Mouse (Mus musculus) stomach, embryonic 16.5 days (tissue): ENCODE results near the gene Myzap. TPM values are rescaled to one million over a fixed set of nuclear protein-coding genes. Genes with fewer than 3 reads are reported as not detected.

Source experiments
- ATAC-seq: fragments of 200-750 bp; cut with Nextera tagmentation; 2 replicates; pipeline ENCODE4 v1.8.0; 2017; ENCODE audit warnings: moderate number of reproducible peaks, moderate TSS enrichment; ENCODE audit not compliant: insufficient read depth, low FRiP score
- H3K27ac ChIP-seq: fragments of 300-500 bp; sonication (generic); 2 replicates; pipeline ENCODE4 v1.5.1; 2014; ENCODE audit warnings: low read length
- H3K27me3 ChIP-seq: fragments of 300-500 bp; sonication (generic); 2 replicates; pipeline ENCODE4 v1.6.1; 2014; ENCODE audit warnings: low read length, control low read depth, mixed read lengths; ENCODE audit not compliant: control insufficient read depth, insufficient read depth
- H3K36me3 ChIP-seq: fragments of 300-500 bp; sonication (generic); 2 replicates; pipeline ENCODE4 v1.6.1; 2014; ENCODE audit warnings: low read length; ENCODE audit not compliant: control insufficient read depth, insufficient read depth
- H3K4me1 ChIP-seq: fragments of 300-500 bp; sonication (generic); 2 replicates; pipeline ENCODE4 v1.6.1; 2014; ENCODE audit warnings: low read length, control low read depth, mixed read lengths; ENCODE audit not compliant: control insufficient read depth, insufficient read depth
- H3K4me2 ChIP-seq: fragments of 300-500 bp; sonication (generic); 2 replicates; pipeline ENCODE4 v1.6.1; 2014; ENCODE audit warnings: low read depth, low read length, mixed read lengths
- H3K4me3 ChIP-seq: fragments of 300-500 bp; sonication (generic); replicated peaks from 2 replicates; pipeline ENCODE4 v1.5.1; 2014; ENCODE audit warnings: mild to moderate bottlenecking, low read length
- H3K9ac ChIP-seq: fragments of 300-500 bp; sonication (generic); 2 replicates; pipeline ENCODE4 v1.6.1; 2014; ENCODE audit warnings: low read length
- H3K9me3 ChIP-seq: fragments of 300-500 bp; sonication (generic); replicated peaks from 2 replicates; pipeline ENCODE4 v1.6.1; 2016; ENCODE audit warnings: low read length, control low read depth; ENCODE audit not compliant: control insufficient read depth
- WGBS: fragments of 180-500 bp; shearing (Covaris S2); extraction: QIAGEN DNeasy Blood & Tissue Kit; methylation state at CpG from one replicate; pipeline ENCODE4 v1.1.7; 2014; 5-methylcytosine and 5-hydroxymethylcytosine counted together
- polyA plus RNA-seq: library from polyadenylated mRNA; unstranded; fragments of >200 nt; fragmentation: Nextera tagmentation; extraction: Ambion mirVana; gene quantifications from 2 replicates; pipeline ENCODE4 v1.2.1, GENCODE M21; 2015

Myzap gene
- polyA plus RNA-seq, 1 experiment from 2014 or later, result 16.4 TPM

DNA sequence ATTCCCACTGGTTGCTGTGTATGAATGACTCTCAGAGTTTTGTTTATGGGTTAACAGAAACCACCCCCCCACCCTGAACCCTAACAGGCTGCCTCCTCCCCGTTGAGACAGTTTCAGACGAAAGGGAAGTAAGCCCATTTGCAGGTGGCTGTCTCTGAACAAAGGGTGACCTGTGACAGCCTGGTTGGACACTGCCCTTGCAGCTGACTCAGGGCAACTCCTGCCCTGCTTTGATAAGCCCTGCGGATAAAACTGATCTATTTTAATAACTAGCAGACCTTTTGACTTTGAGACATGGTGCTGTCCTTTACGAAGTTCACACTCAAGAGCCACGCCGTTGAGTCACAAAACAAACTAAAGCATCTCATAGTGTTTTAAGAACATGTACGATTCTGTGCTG, 2.4 kb downstream of the Myzap start:
- Histone ChIP-seq H3K27ac (no peak overlapping the region), H3K4me3 (no peak overlapping the region), H3K27me3 (no peaks in the 10 kb centered on the region), H3K36me3 (no peaks in the 10 kb centered on the region), H3K9me3 (0 out of 2 replicates have a peak, but pooled peaks cover 3% of the 10 kb centered on the region), H3K4me1 (peaks cover 7% of the 10 kb centered on the region; the same call in 1 of the 2 replicates), H3K4me2 (no peak overlapping the region), H3K9ac (no peak overlapping the region)
- no peak for ATAC-seq
- 47% methylated on average over 7 of the region's 7 CpGs for WGBS

DNA sequence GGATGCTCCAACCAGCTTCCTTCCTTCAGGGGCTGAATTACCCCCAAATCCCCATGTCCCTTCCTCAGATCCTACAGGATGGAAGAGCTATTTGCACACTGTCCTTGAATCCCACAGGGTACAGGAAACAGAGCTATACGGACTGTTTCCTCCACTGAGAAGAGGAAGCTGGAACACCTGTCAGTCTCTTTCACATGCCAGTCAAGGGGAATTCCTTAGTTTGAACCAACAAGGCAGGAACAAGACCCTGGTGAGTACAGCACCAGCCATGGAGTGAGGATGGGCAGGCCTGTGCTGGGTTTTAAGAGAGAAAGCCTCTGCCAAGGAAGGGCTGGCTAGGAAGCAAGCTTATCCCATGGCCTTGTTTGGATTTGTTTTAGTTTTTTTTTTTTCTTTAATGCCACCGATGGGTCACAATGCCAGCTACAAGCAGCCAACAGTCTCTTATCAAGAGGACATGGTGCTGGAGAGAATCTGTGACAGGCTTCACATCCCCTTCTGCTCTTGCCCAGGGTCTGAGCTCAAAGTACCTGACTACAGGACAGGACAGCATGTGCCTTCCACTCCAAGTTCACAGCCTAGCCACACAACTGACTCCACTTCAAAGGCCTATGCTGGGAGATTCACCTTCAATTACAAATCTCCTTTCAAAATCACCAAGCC, 3.1 kb downstream of the Myzap start:
- Histone ChIP-seq H3K9me3 (0 out of 2 replicates have a peak, but pooled peaks cover 3% of the 10 kb centered on the region), H3K36me3 (no peaks in the 10 kb centered on the region), H3K4me1 (peaks cover 7% of the 10 kb centered on the region; the same call in 1 of the 2 replicates), H3K9ac (no peak overlapping the region), H3K27ac (no peak overlapping the region), H3K4me2 (no peak overlapping the region), H3K27me3 (no peaks in the 10 kb centered on the region), H3K4me3 (no peak overlapping the region)
- no peak for ATAC-seq
- 47% methylated on average over 2 of the region's 2 CpGs for WGBS

DNA sequence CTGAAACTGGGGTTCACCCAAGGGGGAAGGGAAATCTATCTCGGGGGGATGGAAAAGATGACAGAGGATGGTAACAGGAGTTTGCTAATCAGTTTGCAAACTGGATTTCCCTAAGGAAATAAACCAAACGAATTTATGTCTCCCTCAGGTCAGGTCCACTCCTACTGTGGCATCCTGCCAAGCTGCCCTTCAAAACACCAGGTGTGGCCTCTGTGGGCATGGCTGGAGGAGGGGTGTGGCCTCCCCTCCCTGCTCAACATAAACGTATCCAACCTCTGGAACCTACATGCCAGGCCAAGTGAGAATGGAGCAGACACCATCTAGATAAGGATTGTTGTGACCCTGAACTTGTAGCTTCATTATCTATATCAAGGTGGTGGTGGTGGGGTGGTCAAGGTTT, 5.8 kb downstream of the Myzap start:
- no peaks in the 10 kb centered on the region for H3K27me3 ChIP-seq
- H3K4me1 ChIP-seq, result no peaks in the 10 kb centered on the region
- ATAC-seq, result peak; percentile 40; the same call in 1 of the 2 replicates

DNA sequence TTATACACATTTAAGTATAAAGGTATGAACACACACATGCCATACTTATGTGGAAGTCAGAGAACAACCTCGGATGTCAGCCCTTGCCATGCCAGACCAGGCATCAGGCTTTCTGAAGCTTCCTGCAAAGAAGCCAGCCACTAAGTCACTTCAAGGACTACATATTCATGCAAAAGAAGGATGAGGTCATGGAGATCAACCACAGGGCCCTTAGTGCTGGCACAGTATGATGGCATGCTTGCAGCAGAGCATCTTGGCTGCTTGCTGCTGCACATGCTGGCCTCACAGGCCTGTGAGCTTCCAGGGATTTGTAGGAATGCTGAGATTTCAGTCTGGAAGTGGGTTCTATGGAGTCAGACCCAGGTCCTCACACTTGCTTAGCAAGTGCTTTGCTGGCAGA, 9.4 kb downstream of the Myzap start:
- ATAC-seq, result no peak
- 86% methylated on average over 1 of the region's 1 CpGs for WGBS
- H3K27me3 ChIP-seq, result no peaks in the 10 kb centered on the region

More for the DNA sequence above, 5.8 kb downstream of the Myzap start:
- no peak overlapping the region for H3K4me3 ChIP-seq
- no peak overlapping the region for H3K27ac ChIP-seq
- H3K36me3 ChIP-seq, result no peaks in the 10 kb centered on the region
- H3K9me3 ChIP-seq, result 0 out of 2 replicates have a peak, but pooled peaks cover 3% of the 10 kb centered on the region
- no peak overlapping the region for H3K4me2 ChIP-seq
- WGBS, result 38% methylated on average over 3 of the region's 3 CpGs
- no peak overlapping the region for H3K9ac ChIP-seq

DNA sequence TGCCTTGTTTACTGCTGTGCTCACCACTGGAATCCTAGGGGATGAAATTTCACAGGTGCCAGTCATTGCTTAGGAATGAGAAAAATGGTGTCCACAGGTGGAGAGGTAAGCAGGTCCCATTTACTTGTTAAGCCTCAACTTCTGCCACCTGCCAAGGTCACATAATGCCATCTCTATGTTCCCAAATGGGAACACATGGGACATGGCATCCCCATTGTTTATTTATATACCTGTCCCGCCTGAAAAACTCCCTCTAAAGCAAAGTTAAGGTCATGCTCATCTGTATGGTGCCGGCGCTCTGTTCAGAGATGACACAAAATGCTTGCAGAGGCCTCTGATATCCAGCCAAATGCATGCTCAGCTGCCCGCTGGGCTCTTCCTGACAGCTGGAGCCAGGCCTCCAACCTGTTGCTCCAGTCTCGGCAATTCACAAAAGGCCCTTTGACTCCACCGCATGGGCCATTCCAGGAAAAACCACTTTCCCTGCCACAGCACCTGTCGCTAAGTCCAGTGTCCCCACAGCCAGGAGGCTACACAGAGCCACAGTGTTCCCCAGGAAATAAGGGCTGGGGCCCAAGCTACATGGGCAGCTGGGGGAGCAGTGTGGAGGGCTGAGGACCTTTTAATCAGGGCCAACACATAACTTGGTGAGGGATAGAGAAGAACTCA, 13.1 kb downstream of the Myzap start:
- H3K9me3 ChIP-seq, result no peaks in the 10 kb centered on the region
- no peak overlapping the region; the same call in 1 of the 2 replicates for H3K27ac ChIP-seq
- no peaks in the 10 kb centered on the region for H3K36me3 ChIP-seq
- ATAC-seq, result no peak
- no peaks in the 10 kb centered on the region for H3K27me3 ChIP-seq
- H3K4me1 ChIP-seq, result no peaks in the 10 kb centered on the region
- no peak overlapping the region for H3K4me2 ChIP-seq
- H3K9ac ChIP-seq, result no peak overlapping the region
- no peak overlapping the region for H3K4me3 ChIP-seq
- 50% methylated on average over 7 of the region's 7 CpGs for WGBS

More for the DNA sequence above, 9.4 kb downstream of the Myzap start:
- Histone ChIP-seq H3K9me3 (0 out of 2 replicates have a peak, but pooled peaks cover 3% of the 10 kb centered on the region), H3K4me3 (no peak overlapping the region), H3K27ac (no peak overlapping the region), H3K4me2 (no peak overlapping the region), H3K9ac (no peak overlapping the region), H3K36me3 (no peaks in the 10 kb centered on the region), H3K4me1 (no peaks in the 10 kb centered on the region)

DNA sequence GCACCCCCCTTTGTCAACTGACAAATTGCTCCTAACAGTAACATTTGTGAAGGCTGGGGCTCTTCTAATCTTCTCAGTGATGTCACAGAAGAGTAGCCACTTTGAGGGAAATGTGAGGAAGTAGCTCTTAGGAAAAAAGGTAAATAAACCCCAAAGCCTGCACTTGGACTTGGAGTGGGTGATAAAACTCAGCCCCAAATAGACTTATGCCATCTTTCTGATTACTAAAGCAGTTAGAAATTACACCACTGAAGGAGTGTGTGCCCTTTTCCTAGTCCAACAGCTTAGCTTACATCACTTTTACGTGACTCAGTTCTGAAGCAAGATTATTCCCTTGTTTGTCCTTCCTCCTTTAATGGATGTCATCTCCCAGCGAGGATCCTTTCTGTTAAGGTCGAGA, 17.7 kb downstream of the Myzap start:
- H3K27me3 ChIP-seq, result no peaks in the 10 kb centered on the region
- H3K36me3 ChIP-seq, result no peaks in the 10 kb centered on the region
- H3K27ac ChIP-seq, result no peak overlapping the region
- ATAC-seq, result no peak
- WGBS, result 73% methylated on average over 3 of the region's 3 CpGs
- no peaks in the 10 kb centered on the region for H3K9me3 ChIP-seq
- no peak overlapping the region for H3K9ac ChIP-seq
- H3K4me2 ChIP-seq, result no peak overlapping the region
- H3K4me3 ChIP-seq, result no peak overlapping the region
- H3K4me1 ChIP-seq, result peaks cover 3% of the 10 kb centered on the region; the same call in 1 of the 2 replicates

DNA sequence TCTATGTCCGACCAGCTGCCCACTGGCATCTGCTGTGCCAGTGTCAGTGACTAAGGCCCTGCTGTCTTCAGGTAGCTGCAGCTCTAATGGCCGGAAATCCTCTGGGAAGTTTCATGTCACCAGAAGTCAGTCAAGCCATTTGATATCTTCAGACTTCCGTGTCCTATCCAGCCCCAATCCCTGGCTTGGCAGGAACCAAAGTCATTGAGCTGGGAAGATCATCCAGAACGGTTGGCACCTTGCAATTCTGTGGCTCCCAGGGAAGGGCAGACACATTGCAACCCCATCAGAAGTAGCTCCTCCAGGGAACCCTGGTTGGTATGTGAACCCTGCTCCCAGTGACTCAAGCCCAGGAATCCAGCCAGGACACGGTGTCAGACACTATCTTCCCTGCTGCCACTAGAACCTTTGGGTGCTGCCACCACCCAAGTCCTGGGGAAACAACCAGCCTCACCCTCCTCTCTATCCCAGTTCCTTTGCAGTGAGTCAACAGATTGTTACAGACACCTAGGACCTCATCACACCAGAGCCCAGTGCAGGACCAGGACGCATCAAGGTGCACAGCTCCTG, 18.3 kb downstream of the Myzap start:
- H3K36me3 ChIP-seq, result no peaks in the 10 kb centered on the region
- no peaks in the 10 kb centered on the region for H3K9me3 ChIP-seq
- 83% methylated on average over 6 of the region's 6 CpGs for WGBS
- peaks cover 3% of the 10 kb centered on the region; the same call in 1 of the 2 replicates for H3K4me1 ChIP-seq
- no peak overlapping the region for H3K4me2 ChIP-seq
- H3K27me3 ChIP-seq, result no peaks in the 10 kb centered on the region
- H3K9ac ChIP-seq, result no peak overlapping the region
- no peak overlapping the region for H3K27ac ChIP-seq
- no peak for ATAC-seq
- no peak overlapping the region for H3K4me3 ChIP-seq

DNA sequence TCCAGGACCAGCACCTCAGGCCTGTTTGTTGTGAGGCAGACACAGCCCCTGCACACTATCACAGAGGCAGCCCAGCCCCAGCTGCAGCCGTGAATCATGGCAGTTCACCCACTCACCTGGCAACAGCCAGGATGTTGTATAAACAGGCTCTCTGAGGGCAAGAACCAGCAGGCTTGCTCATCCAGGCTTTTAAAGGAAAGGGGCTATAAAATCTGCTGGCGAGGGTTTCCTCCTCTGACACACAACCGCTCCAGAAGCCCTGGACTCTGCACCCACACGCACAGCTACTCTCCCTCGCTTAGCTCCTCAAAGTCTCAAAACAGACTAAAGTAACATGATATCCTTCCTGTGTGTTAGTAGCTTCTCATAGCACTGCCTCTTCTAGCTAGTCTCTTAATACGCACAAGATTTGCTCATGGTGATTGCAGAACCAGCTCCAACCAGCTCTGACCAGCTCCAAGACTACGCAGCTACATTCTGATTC, 21.0 kb downstream of the Myzap start:
- peaks cover 3% of the 10 kb centered on the region for H3K4me1 ChIP-seq
- H3K27me3 ChIP-seq, result no peaks in the 10 kb centered on the region
- WGBS, result 31% methylated on average over 7 of the region's 7 CpGs
- no peak overlapping the region for H3K4me3 ChIP-seq
- H3K9me3 ChIP-seq, result no peaks in the 10 kb centered on the region
- H3K9ac ChIP-seq, result peak overlapping the region; percentile 47; the same call in 1 of the 2 replicates
- H3K4me2 ChIP-seq, result no peak overlapping the region
- ATAC-seq, result peak; percentile 59; the same call in 1 of the 2 replicates
- H3K27ac ChIP-seq, result peak overlapping the region; percentile 22
- H3K36me3 ChIP-seq, result no peaks in the 10 kb centered on the region

DNA sequence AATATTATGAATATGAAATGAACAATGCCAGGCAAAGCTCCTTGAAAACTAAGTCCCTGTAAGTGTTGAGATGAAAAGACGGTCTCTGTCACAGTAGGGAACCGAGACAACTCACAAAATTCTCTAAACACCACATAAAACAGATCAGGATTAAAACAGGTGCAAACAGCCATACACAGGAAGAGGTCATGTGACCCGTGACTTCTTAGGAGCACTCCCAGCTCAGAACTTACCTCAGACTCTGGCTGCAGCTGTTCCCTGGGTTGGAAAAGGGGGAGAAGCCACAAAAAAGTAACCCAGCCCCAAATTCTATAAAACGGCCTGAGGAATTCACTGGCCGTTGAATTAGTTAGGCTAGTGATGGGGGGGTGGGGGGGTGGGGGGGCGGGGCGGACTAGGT, 22.0 kb downstream of the Myzap start:
- Histone ChIP-seq H3K9ac (no peak overlapping the region), H3K4me3 (no peak overlapping the region), H3K27ac (no peak overlapping the region), H3K9me3 (no peaks in the 10 kb centered on the region), H3K4me2 (no peak overlapping the region), H3K4me1 (peaks cover 3% of the 10 kb centered on the region), H3K27me3 (no peaks in the 10 kb centered on the region), H3K36me3 (no peaks in the 10 kb centered on the region)
- WGBS, result 64% methylated on average over 7 of the region's 7 CpGs
- ATAC-seq, result no peak
